Mouse (Mus musculus) retina, embryonic 14.5 days (tissue): ENCODE data around the gene Wdr73.

ENCODE experiments used
- DNase-seq: peaks from one replicate; pipeline ENCODE4 v3.0.0-alpha.2; 2015; ENCODE audit warnings: low spot score

Gene Wdr73

GRCm38 (mm10) chr7:80855316-80855715 is 45.8 kb downstream of the Wdr73 start:
- no peak for DNase-seq

DNA sequence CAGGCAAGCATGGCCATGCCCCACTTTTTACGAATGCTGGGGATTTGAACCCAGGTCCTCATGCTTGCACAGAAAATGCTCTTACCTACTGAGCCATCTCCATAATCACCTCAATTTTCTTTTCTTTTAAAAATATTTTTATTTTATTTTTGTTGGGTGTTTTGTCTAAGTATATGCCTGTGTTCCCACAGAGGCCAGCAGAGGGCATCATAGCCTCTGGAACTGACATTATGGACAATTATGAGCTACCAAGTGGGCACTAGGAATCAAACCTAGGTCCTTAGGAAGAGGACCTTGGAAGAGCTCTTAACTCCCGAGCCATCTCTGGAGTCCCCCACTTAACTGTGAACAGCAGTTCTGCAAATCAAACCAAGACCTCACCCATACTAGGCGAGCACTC is 47.9 kb downstream of the Wdr73 start:
- no peak for DNase-seq

- DNase-seq: no peak
Observed at GRCm38 (mm10) chr7:80850520-80850919, 50.5 kb downstream of the Wdr73 start.

DNA sequence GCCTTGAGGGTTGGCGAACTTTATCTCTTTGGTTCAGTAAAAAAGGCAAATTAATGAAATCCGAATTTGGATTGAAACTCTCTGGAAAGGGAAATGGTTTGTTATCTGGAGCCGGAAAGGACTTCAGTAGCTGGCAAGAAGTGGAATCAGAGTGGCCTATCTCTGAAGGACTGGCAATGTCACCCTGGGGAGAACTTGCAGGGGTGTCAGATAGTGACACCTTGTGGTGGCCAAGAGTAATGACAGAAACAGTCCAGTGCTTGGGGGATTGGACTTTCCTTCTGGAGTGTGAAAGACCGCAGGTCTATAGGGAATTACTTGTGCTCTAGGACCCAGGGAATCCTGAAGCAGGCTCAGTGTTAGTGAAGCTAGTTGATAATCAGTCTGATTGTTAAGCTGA is 51.4 kb downstream of the Wdr73 start:
- peak; percentile 84 for DNase-seq

DNA sequence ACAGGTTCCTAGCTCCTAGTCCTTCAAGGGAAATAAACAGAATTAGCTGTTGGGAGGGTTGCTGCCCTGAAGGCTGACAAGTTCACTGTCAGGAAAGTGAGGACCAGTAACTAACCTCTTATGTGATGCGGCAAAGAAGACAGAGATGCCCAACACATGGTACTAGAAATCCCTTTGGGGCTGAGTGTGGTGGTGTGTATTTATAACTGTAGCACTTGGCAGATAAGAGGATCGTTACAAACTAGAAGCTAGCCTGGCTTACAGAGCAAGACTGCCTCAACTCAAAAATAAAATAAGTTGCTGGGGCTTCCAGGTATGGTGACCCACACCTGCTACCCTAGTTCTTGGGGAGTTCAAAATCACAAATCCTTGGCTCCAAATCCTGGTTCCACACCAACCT is 51.8 kb downstream of the Wdr73 start:
- no peak for DNase-seq

GRCm38 (mm10) chr7:80846709-80847108 is 54.4 kb downstream of the Wdr73 start:
- no peak for DNase-seq

GRCm38 (mm10) chr7:80846280-80846678 is 54.8 kb downstream of the Wdr73 start:
- DNase-seq: no peak

DNA sequence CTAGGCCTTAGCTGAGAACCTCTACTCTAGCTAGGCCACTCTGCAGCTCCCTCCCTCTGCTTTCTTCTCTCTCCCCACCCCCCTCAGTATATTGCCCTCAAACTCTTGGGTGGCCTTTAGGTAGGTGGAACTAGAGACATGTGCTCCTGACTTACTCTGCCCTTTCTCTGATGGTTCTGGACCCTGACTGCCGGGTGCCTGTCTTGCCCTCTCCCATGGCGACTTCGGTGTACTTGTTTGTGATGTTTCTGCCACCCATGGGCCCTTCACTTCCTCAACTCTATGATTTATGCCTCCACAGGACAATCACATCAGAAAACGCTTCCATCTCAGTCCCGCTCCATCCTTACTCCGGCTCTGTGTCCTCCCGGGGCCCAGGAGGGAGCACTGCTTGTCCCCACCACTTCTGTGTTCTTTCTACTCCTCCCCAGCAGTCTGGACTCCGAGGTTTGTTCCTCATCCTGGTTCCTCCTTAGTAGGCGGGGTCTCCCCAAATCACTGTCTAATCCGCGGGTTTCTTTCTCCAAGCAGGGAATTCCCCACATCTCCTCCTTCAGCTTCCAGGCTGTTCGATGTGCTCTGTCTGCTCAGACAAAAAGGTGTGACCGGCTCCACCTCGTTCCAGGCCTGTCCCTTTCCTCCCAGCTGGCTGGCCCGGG is 55.3 kb downstream of the Wdr73 start:
- DNase-seq: no peak

DNA sequence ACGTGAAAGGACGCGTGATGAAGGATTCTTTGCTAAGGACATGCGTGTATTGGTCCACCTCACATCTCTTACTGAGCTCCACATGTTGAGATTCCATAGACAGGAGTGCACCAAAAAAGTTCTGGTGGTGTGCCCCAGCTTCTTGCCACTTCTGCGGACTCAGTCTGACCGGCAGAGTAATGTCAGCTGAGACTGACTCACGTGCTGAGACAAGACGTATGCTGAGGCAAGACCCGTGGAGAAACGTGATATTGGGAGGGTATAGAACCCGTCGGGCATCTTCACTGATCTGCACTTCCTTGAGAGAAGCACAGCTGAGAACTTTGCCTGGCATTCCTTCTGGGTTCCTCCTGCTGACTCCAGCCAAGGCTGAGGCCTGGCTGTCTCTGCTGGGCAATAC is 56.4 kb downstream of the Wdr73 start:
- DNase-seq: no peak

DNA sequence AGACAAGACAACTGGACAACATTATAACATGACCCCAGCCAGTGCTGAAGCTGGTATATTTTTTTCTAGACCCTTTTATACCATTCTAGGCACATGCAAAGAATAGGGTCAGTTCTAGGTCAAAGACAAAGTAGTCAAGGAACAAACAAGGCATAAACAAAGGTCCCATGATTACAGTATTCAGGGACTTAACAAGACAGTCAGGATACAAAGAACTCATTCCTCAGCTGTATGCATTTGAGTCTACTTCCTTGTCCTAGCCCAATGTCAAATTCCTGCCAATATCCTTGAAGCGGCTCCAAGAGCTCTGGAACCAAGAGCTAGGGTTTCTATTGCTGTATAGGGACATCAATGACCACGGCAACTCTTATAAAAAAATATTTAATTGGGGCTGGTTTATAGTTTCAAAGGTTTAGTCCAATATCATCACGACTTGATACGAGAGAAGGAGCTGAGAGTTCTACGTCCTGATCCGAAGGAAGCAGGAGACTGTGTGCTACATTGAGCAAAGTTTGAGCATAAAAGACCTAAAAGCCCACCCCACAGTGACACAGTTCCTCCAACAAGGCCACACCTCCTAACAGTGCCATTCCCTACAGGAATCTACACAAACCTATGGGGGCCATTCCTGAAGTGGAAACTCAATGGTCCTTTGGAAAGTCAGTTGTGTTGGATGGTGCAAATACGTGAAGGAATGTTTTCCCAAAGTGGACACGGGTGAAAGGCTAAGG is 57.0 kb downstream of the Wdr73 start:
- no peak for DNase-seq

GRCm38 (mm10) chr7:80843176-80843575 is 57.9 kb downstream of the Wdr73 start:
- no peak for DNase-seq

DNA sequence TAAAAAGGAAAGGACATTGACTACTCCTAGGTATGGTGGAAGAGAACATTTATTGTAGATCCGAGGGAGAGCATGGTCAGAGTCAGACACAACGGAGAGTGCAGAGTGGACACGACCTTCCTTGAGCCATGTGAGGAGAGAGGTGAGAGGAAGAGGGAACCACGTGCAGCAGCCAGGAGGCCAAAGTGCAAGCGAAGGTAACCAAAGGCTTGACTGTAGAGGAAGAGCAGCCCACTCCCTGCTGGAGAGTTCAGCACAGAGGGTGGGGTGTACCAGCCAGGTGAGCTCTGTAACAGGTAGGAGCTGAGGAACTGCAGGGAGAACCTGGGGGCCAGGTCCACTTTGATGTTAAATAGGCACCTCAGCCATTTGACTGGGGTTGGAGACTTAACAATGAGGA is 58.9 kb downstream of the Wdr73 start:
- DNase-seq: no peak

DNA sequence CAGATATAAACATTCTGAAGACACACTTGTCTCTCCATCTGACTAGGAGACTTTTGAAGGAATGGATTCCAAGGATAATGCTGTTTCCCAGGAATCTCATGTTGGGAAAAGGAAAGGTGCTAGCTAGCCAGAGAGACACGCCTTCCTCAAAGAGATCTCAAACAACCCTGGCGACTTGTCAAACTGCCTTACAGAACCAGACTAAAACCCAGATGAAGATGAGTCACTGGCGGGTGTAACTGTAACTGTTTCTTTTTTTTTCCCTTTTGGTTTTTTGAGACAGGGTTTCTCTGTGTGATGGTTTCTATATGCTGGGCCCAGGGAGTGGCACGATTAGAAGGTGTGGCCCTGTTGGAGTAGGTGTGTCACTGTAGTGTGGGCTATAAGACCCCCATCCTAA is 60.1 kb downstream of the Wdr73 start:
- no peak for DNase-seq
